Mouse (Mus musculus): ENCODE measurements around the gene Col8a1.

The Col8a1 gene

DNA sequence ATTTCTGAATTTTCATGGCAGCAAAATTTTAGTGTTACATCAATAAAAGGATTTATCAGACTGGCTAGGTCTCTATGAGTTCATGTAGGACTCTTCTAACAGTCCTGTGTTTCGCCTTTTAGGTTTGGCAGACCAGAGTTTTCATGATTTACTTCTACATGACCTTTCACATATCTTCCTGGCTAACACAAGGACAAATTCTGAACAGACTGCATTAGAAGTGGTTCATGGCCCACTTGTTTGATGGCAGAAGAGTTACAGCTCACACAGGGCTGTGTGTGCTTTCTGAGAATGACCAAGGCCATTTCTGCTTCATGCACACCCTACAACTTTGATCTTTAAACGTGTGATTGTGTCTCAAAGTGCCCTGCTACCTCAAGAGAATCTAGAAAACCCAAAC lies 82.3 kb downstream of the Col8a1 start:
- DNase-seq (ENCODE audit: low read depth): no peak

- peak; percentile 55 for DNase-seq (ENCODE audit: low read depth)
These were observed 82.9 kb downstream of the Col8a1 start for GRCm38 (mm10) chr16:57671637-57672036.

DNA sequence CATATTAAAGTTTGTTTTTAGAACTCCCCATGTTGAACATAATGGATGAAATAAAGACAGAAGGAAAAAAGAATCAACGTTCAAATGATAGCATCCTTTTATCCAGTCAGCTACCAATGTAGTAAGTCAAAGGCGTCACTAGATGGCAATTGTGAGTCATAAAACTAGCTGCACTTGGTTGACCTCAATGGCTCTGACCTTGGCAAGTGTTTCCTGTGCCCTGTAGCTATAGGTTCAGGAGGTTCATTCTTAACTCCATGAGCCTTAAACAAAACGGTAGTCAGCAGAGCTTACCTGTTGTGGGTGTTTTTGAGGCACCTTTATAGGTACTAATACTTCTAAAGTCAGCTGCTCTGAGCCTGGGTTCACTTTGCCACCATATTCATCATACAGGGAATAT lies 85.2 kb downstream of the Col8a1 start:
- DNase-seq (ENCODE audit: low read depth): peak; percentile 81

DNA sequence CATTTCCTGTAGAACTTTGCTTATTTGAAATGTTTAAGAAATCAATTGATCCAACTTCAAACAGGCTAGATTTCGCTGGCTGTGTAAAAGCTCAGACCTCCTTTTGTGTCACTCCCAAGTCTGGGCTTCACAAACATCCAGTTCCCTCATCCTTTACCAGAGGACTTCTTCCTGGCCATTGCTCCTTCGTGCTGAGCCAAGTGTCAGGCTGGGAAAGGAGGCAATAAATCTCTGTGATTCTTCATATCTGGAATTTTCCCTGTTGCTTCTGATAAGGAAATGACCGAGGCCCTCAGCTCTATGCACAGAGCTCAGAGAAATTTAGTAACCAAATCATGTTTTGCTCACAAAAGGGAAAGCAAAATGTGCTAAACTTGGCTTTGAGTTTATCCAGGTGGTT lies 91.9 kb downstream of the Col8a1 start:
- DNase-seq (ENCODE audit: low read depth): no peak

DNA sequence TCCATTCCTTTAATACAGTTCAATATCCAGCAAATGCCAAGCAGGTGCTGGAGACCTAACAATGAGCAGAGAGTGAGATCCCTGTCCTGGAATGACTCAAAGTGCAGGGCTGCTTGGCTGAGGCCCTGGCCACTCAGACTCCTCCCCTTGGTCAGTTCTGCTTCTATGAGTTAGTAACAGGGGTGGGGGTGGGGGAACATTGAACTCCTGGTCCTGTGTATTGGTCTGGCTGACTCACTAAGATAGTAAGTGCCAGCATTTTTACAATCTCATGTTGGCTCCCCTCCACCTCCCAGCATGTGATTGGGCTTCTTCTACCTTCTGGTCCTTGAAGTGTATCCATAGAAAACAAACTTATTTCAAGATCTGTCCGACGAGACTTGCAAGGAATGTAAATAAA lies 104.6 kb downstream of the Col8a1 start:
- DNase-seq (ENCODE audit: low read depth): peak; percentile 27

- DNase-seq (ENCODE audit: low read depth): no peak
These were observed 113.1 kb downstream of the Col8a1 start for GRCm38 (mm10) chr16:57641346-57641885.

DNA sequence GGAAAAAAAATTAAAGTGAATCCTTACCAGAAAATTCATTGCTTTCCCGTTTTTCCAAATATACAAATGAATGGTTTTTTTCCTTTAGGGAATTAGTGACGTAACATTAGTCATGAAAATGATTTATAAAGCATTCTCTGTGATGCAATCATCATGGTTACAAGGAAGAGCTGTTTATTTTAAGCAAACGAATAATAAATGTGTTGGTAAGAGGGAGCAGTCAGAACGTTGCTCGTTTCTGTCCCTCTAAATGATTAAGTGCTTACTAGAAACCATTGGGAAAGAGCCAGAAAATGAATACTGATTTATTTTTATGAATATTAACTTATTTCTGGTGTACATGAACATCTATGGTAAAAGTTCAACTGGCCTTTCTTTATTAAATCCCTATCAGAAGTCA lies 119.8 kb downstream of the Col8a1 start:
- DNase-seq (ENCODE audit: low read depth): no peak

GRCm38 (mm10) chr16:57634191-57634590 lies 120.3 kb downstream of the Col8a1 start:
- peak; percentile 82 for DNase-seq (ENCODE audit: low read depth)

- peak; percentile 73 for DNase-seq (ENCODE audit: low read depth)
These were observed 142.8 kb downstream of the Col8a1 start for GRCm38 (mm10) chr16:57611768-57612167.

DNA sequence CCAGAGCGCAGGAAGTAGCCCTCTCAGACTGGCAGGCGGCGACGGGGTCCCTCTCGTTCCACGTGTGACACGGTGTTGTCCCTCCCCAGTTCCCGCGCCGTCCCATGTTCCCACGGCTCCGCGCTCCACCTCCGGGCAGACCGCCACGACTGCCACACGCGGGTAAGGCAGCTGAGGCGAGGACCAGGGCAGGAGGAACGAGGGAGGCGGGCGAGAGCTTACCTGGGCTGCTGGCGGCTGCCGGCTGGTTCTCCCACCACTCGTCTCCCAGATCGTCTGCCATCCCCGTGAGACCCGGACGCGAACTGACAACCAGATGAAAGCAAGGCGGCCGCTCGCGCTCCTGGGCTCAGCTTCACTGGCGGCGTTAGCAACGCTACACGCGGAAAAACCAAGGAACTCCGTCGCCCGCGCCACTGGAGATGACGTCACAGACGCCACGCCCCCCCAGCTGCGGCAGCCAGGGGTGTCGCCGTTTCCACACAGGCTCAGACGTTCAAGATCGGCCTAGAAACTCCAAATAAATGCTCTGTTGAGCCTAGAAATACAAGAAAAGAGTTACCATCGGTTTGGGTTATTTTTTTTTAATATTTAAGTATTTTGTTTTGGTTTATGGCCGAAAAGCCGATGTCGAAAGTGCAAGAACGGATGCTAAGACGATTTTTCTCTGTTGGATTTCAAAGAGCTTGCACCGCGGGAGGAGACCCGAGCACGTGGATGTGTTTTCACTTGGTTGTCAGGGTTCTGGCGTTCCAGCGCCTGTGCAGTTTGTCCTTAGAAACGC lies 147.9 kb downstream of the Col8a1 start, which contains the start of gene Cmss1:
TSS of gene Cmss1 (minus strand) at position 421 of the 784 bp plus-strand sequence.
- peak; percentile 94 for DNase-seq (ENCODE audit: low read depth)

- no peak for DNase-seq (ENCODE audit: low read depth)
These were observed 153.5 kb downstream of the Col8a1 start for GRCm38 (mm10) chr16:57601031-57601430.

GRCm38 (mm10) chr16:57597295-57597957 lies 157.1 kb downstream of the Col8a1 start:
- no peak for DNase-seq (ENCODE audit: low read depth)

DNA sequence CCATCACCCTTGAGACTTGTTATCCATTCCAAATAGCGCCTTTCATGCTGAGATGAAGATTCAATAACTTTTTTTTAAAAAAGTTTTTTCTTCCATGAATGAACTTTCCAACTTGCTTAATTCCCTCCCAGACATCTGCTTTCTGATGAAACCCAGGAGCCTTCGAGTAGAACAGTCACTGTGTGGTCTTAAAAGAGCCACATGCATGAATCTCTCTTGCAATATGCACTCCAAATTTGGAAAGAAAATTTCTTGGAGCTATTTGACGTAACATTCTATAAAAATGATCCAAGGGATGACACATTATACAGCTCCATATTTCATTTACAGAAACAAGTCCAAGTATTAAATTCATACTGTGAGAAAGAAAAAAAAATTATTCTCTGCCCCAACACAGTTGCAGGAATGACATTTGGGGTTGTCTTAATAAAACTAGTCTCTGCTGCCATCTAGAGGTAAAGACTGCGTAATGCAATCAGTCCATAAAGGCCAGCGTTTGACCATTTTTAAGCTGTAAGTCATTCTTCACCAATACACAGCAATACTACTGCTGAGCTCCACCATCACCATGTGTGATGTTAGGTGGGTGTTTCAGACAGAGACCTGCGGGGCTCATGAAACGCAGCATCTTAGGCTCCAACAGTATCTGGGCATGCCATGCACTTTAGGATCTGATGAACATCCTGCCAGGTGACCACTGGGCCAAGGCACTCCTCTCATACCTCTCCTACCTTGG lies 160.9 kb downstream of the Col8a1 start:
- peak; percentile 84 for DNase-seq (ENCODE audit: low read depth)

DNA sequence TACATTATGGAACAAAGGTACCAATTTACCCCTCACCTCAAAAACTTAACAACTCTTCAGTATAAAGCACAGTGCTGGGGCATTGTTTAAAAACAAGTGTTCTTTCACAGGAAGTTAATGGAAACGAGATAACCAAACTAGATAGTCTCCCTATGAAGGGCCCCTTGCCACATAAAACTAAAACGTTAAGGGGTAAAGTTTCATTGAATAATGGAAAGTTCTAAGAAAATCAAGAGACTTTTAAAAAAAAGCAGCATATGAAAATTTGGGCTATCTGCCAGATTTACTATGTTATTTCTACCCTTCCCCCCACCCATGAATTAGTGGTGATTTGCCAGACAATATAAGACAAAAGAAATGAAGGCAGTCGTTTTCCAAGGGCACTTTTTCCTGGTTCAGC lies 169.3 kb downstream of the Col8a1 start:
- peak; percentile 69 for DNase-seq (ENCODE audit: low read depth)

- peak; percentile 32 for DNase-seq (ENCODE audit: low read depth)
These were observed 172.5 kb downstream of the Col8a1 start for GRCm38 (mm10) chr16:57582008-57582407.

DNA sequence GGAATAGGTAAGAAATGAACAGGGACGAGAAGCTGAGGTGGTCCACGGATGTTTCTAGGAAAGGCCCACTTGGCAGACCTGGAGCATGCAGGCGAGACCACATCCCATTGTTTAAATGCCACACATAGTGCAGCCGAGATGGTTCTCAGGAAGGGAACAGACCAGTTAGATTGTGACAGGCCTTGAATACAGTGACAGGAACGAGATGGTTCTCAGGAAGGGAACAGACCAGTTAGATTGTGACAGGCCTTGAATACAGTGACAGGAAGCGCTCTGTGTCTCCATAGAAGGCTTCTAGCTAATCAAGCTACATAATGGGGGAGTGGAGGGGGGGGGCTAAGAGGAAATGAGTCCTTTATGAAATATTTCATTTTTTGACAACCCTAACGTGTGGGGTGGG lies 174.5 kb downstream of the Col8a1 start:
- peak; percentile 62 for DNase-seq (ENCODE audit: low read depth)

GRCm38 (mm10) chr16:57577519-57577918 lies 177.0 kb downstream of the Col8a1 start:
- peak; percentile 64 for DNase-seq (ENCODE audit: low read depth)

DNA sequence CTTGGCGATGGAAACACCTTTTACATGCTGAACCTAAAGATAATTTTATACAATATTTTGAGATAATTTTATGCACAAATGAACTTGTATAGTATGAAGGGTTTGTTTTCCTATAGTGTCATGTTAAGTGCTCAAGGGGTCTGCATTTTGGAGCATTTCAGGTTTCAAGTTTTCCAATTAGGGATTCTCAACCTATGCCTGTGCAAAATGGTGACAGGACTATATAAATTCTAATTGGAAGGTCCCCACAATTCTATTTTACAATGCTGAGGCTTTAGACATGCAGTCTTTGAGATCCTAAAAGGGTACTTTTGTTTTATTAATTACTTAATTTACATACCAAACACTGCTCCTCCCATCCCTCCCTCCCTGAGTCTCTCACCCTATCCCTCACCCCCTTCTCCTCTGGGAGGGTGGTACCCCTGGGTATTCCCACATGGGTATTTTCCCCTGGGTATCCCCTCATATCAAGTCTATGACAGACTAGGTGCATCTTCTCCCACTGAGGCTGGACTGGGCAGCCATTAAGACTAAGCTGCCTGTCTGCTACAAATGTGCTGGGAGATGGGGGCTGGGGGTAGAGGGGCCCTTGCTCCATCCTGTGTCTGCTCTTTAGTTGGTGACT lies 178.7 kb downstream of the Col8a1 start:
- no peak for DNase-seq (ENCODE audit: low read depth)

Data from 416B (cell line).